Mouse (Mus musculus) E14TG2a.4 (cell line): Measurements from ENCODE around the gene Arl15.

Experiments
- H3K27me3 ChIP-seq: 2 replicates; pipeline ENCODE4 v1.6.1; 2014; ENCODE audit warnings: low read length, control low read depth; ENCODE audit not compliant: insufficient read depth
- H3K36me3 ChIP-seq: 2 replicates; pipeline ENCODE4 v1.6.1; 2014; ENCODE audit warnings: low read length, control low read depth; ENCODE audit not compliant: insufficient read depth
- H3K4me1 ChIP-seq: replicated peaks from 2 replicates; pipeline ENCODE4 v1.6.1; 2014; ENCODE audit warnings: low read depth, low read length, control low read depth
- H3K4me3 ChIP-seq: replicated peaks from 2 replicates; pipeline ENCODE4 v1.5.1; 2014; ENCODE audit warnings: mild to moderate bottlenecking, low read length
- H3K9me3 ChIP-seq: 2 replicates; pipeline ENCODE4 v1.6.1; 2014; ENCODE audit warnings: low read length, control low read depth
- CTCF ChIP-seq: conservative IDR thresholded peaks from 2 replicates; pipeline ENCODE4 v1.5.1; 2014; ENCODE audit warnings: low read length
- NANOG ChIP-seq: IDR thresholded peaks from 2 replicates; pipeline ENCODE4 v1.6.1; 2014; ENCODE audit warnings: borderline replicate concordance, low read length, mixed read lengths
- POU5F1 ChIP-seq: IDR thresholded peaks from 2 replicates; pipeline ENCODE4 v1.6.1; 2014; ENCODE audit warnings: low read length, borderline replicate concordance

Arl15 gene

DNA sequence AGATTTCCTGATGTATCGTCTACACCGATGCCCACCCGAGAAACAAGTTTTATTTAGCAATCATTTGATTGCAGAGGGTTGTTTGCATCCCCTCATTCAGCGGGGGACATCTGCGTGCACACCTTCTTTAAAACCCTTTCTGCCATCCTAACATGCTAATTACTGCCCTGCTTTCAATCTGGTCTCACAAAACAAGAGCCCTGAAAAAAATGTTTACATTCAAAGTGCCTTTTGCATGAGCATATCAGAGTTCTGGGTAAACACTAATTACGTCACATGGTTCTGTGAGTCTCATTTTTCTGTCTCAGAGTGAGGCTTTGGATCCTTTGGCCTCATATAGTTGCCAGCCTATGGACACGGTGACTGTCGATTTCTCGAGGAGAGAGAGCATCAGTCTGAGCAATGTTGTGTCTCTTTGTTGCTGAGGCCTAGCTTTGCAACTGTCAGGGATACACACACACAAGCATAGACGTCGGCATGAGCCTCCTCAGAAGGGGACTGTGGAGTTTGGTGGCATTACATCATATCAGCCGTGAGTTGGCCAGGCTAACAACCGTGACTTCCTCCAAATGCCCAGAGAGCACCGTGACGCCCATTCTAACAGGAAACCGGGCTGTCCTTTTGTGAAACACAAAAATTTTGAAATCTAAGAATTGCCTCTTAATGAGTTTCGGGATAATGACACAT is 283.4 kb downstream of the Arl15 start:
- H3K4me3 ChIP-seq = no peak overlapping the region
- no peak for TF ChIP-seq NANOG
- TF ChIP-seq POU5F1 = no peak
- TF ChIP-seq CTCF = no peak
- H3K36me3 ChIP-seq = no peaks in the 10 kb centered on the region
- H3K9me3 ChIP-seq = no peaks in the 10 kb centered on the region
- H3K4me1 ChIP-seq = 0 out of 2 replicates have a peak, but pooled peaks cover 2% of the 10 kb centered on the region
- no peaks in the 10 kb centered on the region for H3K27me3 ChIP-seq

DNA sequence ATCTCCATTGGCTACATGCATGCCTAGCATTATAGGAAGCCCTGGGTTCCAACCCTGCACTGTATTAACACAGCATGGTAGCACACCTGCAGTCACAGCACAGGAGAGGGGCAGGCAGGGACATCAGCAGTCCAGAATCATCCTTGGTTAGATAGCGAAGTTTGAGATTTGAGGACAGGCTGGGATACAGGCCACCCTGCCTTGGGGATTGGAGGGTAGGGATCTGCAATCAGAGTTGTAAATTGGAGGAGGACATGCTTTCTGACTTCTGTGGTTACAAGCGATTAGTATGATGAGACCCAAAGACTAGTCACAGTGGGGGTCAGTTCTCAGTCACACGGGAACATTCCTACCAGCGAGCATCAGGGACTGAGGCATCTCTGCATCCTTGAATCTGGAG is 284.5 kb downstream of the Arl15 start:
- no peaks in the 10 kb centered on the region for H3K27me3 ChIP-seq
- no peak overlapping the region for H3K4me3 ChIP-seq
- H3K4me1 ChIP-seq = 0 out of 2 replicates have a peak, but pooled peaks cover 2% of the 10 kb centered on the region
- H3K36me3 ChIP-seq = no peaks in the 10 kb centered on the region
- H3K9me3 ChIP-seq = no peaks in the 10 kb centered on the region
- TF ChIP-seq NANOG = no peak
- no peak for TF ChIP-seq CTCF
- no peak for TF ChIP-seq POU5F1

DNA sequence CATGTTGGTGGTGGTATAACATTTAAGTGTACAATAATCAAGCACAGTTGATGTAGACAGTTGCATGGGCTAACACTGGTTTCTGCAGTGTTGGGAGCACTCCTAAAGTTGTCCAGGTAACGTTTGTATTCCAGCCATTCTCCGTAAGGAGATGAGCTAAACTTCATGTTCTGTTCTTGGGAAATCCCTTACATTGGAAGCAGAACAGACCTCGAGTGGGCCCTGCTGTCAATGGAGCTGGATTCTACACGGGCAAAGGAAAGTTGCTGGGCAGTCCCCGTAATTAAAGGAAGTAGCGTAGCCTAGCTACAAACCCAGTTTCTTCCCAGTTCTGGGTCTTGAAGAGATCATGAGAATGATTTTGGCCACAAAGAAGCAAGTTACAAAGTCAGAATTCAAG is 285.4 kb downstream of the Arl15 start:
- 0 out of 2 replicates have a peak, but pooled peaks cover 2% of the 10 kb centered on the region for H3K4me1 ChIP-seq
- H3K9me3 ChIP-seq = no peaks in the 10 kb centered on the region
- no peak for TF ChIP-seq CTCF
- no peak for TF ChIP-seq NANOG
- no peak for TF ChIP-seq POU5F1
- H3K36me3 ChIP-seq = no peaks in the 10 kb centered on the region
- no peak overlapping the region for H3K4me3 ChIP-seq
- H3K27me3 ChIP-seq = no peaks in the 10 kb centered on the region

DNA sequence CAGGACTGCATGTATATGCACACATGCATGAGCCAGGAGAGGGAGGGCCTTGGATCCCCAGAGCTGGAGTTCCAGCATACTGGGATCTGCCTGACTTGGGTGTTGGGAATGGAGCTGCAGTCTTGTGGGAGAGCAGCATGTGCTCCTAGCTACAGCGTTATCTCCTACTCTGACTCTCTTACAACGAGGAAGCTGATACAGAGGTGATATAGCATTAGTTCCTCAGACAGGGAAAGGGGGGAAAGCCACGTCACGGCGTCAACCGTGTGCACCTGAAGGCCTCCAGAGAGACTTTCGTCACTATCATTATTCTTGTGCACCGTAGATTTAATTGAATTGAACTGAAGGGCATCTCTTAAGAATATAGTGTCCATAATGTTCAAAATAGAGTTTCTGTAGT is 286.2 kb downstream of the Arl15 start:
- Histone ChIP-seq H3K36me3 (no peaks in the 10 kb centered on the region), H3K27me3 (no peaks in the 10 kb centered on the region), H3K9me3 (no peaks in the 10 kb centered on the region), H3K4me1 (0 out of 2 replicates have a peak, but pooled peaks cover 6% of the 10 kb centered on the region), H3K4me3 (no peak overlapping the region)
- TF ChIP-seq CTCF = no peak
- no peak for TF ChIP-seq NANOG
- no peak for TF ChIP-seq POU5F1

DNA sequence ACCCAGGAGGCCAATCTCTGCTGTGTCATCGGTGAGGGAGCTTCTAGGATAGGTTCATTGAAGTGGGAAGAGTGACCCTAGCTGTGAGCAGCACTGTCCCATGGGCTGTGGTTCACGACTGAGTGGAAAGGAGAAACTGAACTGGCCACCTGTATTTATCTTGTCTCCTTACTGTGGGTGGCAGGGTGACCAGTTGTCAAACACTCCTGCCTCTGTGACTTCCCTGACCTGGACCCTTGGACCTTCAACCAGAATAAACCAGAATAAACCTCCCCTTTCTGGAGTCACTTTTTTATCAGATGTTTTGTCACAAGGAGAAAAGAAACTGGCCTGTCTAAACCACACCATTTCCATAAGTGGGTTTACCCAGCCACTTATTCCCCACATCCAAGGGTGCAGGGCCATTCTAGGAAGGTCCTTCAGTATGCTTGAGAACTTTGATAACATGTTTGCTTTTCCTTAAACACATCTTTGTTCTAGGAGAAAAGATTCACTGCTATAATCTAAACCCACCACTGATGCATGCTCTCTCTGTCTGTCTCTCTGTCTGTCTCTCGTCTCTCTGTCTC is 289.3 kb downstream of the Arl15 start:
- Histone ChIP-seq H3K4me3 (no peak overlapping the region), H3K9me3 (no peaks in the 10 kb centered on the region), H3K4me1 (peaks cover 18% of the 10 kb centered on the region), H3K36me3 (peaks cover 9% of the 10 kb centered on the region; the same call in 1 of the 2 replicates), H3K27me3 (no peaks in the 10 kb centered on the region)
- TF ChIP-seq POU5F1 (no peak), CTCF (no peak), NANOG (no peak)

DNA sequence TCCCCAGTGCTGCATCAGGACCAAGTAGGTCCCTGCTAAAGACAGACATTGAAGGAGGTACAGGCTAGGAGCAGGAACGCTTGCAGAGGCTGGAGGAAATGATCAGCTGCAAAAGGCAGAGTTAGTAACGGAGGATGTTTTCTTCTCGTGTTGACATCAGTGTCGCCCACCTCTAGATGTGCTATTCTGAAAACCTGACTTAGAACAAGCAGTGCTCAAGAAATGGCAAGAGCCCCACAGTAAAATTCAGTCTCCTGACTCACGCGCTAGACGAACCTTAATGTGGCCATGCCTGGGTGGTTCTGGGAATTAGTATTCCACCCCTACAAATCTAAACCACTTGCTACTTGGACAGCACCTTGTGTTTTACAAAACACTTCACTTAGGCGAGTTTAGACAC is 291.1 kb downstream of the Arl15 start:
- TF ChIP-seq NANOG (no peak), POU5F1 (no peak), CTCF (no peak)
- Histone ChIP-seq H3K4me1 (peaks cover 18% of the 10 kb centered on the region), H3K36me3 (peaks cover 17% of the 10 kb centered on the region; the same call in 1 of the 2 replicates), H3K27me3 (no peaks in the 10 kb centered on the region), H3K4me3 (no peak overlapping the region), H3K9me3 (no peaks in the 10 kb centered on the region)

DNA sequence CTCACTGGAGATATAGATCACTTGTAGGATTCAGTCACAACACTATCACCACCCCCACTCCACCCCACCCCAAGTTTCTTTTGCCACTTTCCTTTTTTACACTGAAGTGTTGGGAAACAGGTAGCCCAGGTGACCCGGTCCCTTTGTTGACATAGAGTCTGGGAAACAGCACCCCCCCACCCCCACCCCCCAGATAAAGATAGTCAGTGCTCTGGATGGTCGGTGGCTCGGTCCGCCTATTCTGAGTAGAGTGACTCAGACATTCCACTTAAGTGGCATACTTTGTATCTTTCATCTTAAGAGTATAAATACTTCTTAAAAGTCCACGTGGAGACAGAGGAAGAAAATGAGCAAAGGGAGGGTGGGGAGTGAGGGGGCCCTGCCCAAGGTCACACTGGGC is 292.0 kb downstream of the Arl15 start:
- peaks cover 17% of the 10 kb centered on the region; the same call in 1 of the 2 replicates for H3K36me3 ChIP-seq
- H3K4me1 ChIP-seq = peaks cover 18% of the 10 kb centered on the region
- no peaks in the 10 kb centered on the region for H3K9me3 ChIP-seq
- H3K4me3 ChIP-seq = no peak overlapping the region
- H3K27me3 ChIP-seq = no peaks in the 10 kb centered on the region
- no peak for TF ChIP-seq CTCF
- TF ChIP-seq POU5F1 = no peak
- TF ChIP-seq NANOG = no peak

DNA sequence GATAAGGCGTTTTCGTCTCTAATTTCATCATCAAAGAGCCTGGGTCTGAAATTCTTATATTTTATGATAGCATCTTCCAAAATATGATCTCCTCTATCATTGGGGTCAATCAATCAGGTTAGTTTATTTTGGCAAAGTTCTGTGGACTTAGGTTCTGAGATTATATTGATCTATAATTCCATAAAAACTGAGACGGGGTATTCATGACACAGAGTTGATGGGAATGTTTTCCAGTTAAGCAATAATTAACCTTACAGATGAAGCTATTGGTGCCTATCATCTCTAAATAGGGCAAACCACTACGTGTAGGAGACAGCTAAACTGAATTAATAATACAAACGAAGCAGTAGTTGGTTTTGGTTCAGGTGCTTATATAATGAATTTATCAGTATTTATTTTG is 292.5 kb downstream of the Arl15 start:
- H3K36me3 ChIP-seq = peaks cover 17% of the 10 kb centered on the region; the same call in 1 of the 2 replicates
- no peak for TF ChIP-seq POU5F1
- TF ChIP-seq CTCF = no peak
- TF ChIP-seq NANOG = no peak
- peaks cover 18% of the 10 kb centered on the region for H3K4me1 ChIP-seq
- H3K4me3 ChIP-seq = no peak overlapping the region
- H3K9me3 ChIP-seq = no peaks in the 10 kb centered on the region
- no peaks in the 10 kb centered on the region for H3K27me3 ChIP-seq
